Mouse (Mus musculus) CD8-positive naive resting alpha-beta T cell, adult 2 months (primary cell): ENCODE measurements around the gene Ubiad1.
A peak's percentile ranks its signal among the peaks of the same experiment; 100 is the strongest.

Experiments used
- DNase-seq, 2 experiments: peaks; one replicate each; pipeline ENCODE4 v3.0.0; 2022; ENCODE audit warnings: low read depth in 2 of 2, low spot score in 2 of 2

The Ubiad1 gene

GRCm38 (mm10) chr4:148453707-148454106 lies 9.1 kb upstream of the Ubiad1 start:
- DNase-seq, result no peak

DNA sequence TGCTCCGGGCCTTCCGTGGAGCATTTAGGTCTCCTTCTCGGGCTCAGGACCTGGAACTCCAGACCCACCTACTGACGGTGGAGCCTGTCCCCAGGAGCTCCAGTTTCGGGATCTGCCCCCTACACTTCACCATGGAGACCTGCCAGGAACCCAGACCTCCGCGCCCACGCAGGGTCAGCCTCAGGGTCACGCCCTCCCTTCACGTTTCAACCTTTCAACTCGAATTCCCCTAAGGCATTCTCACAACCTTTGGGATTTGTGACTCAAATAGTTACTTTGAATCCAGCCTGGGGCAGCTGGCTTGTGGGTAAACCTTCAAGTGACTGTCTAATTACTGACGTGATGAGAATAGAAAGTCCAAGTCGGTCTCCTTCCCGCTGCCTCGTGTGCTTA lies 4.3 kb upstream of the Ubiad1 start:
- DNase-seq, result no peak

- peak; percentile 89 to 90 for DNase-seq
Observed at GRCm38 (mm10) chr4:148448179-148448852, 3.7 kb upstream of the Ubiad1 start, which contains the start of gene Mtor. Gene Mtor (plus strand): TSS chr4:148448611.

- no peak for DNase-seq
Observed at GRCm38 (mm10) chr4:148442598-148442997, 2.0 kb downstream of the Ubiad1 start.

GRCm38 (mm10) chr4:148441931-148442330 lies 2.6 kb downstream of the Ubiad1 start:
- DNase-seq, result no peak

DNA sequence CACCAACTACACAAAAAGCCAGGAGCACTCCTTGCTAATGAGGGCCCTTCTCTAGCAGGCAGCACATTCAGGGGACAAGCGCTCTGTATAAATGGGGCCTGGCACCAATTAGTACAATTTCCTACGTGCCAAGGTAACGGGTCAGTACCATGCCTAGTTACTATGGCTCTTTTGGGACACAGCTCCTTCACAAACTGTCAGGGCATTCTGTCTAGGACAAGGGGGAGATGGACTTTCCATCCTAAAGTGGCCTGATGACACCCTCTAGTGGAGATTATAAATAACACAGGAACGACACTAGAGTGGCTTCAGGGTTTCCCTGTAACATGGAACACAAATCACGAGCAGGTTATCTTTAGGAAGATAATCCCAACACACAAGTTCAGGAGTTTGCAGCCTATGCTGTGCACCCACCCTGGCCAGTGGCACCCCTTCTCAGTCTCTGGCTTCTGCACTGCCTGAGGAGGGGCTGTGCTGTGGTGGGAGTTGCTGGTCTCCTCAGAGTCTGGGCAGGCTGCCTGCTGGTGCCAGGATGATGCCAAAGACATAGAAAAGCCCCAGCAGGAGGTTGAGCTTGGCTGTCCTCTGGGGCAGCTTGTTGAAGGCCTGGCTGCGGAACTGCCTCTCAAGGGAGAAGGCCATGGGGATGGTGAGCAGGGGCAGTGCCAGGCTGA lies 8.8 kb downstream of the Ubiad1 start:
- no peak for DNase-seq

- DNase-seq, result no peak
Observed at GRCm38 (mm10) chr4:148435106-148435505, 9.5 kb downstream of the Ubiad1 start.

- DNase-seq, result no peak
Observed at GRCm38 (mm10) chr4:148434554-148434953, 10.0 kb downstream of the Ubiad1 start.

GRCm38 (mm10) chr4:148433813-148434212 lies 10.8 kb downstream of the Ubiad1 start:
- DNase-seq, result no peak

- no peak for DNase-seq
Observed at GRCm38 (mm10) chr4:148433336-148433735, 11.2 kb downstream of the Ubiad1 start.

GRCm38 (mm10) chr4:148432488-148432887 lies 12.1 kb downstream of the Ubiad1 start:
- DNase-seq, result no peak

DNA sequence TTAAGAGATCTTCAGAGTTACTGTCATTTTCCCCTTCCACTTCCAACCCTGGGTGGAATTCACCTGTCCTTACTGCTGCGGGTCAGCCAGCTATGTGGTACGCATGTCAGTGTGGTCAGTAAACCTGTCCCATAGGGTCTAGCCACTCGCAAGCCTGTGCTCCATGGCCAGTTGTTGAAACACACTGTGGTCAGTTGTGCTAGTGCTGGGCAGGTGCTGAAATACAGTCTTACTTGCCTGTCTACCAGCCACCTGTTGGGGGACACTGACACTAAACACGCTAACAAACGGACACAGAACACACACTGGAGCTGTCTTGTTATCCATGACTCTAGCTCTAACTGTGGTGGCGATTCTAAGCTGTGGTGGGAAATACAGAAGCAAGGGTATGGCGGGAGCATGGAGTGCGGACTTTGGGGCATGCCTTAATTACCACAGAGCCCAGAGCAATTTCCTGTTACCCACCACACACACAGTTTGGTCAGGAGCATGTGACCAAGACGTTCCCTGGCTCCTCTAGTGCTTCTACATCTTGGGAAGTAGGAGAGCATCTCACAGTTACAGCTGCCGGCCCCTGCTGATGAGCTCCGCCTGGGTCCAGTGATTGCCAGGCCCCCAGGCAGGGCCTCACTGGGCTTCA lies 13.6 kb downstream of the Ubiad1 start:
- no peak for DNase-seq

DNA sequence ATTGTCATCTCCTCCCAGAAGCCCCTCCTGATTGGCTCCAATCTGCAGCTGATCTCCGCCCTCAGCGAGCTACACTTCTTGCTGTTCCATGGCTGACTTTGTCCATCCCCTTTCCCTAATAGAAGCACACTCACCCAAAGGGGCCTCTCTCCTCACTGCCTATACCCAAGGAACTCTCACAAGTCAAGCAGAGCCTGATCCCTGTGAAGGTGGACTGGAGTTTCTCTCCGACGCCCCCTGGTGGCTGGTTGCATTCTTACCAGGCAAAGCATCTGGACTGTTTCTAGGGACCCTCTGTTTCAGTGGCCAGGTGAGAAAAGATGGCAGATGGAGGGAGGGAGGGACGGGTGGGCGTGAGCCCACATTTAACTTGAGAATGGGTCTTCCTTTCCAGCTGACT lies 14.9 kb downstream of the Ubiad1 start:
- peak; percentile 34 to 60 for DNase-seq

DNA sequence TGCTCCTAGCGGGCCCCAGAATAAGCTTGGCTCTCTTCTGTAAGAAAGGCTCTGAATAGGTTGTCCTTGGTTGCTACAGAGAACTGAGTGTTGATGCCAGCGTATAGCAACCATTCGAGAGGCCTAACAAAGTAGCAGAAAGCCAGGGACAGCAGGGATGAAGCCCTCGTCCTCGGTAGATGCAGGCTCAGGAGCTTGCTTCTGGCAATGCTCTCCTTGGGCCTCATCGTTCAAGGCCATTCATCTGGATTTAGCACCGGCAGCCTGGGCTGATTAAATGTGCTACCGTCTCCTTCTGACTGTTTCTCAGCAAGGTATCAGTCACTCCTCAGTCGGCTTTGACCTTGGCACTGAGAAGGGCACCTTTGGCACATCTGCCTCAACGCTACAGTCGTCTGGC lies 15.4 kb downstream of the Ubiad1 start:
- no peak for DNase-seq

DNA sequence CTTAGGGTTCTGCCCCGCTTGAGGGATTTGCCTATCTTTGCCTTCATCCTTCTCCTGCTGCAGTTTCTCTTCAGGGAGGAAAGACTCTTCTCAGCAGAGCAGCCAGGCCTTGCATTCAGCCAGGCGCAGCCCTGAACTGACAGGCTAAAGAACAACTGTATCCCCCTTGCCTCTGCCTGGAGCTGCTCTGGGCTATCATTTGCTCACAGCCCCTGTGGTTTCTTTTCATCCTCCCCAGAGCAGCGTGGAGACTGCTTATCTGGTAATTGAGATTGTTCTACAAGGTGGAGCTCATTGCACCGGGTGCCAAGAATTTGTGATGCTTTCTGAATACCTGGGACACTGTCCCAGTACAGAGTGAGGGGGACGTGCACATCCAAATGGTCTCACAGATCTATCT lies 16.0 kb downstream of the Ubiad1 start:
- no peak for DNase-seq

- DNase-seq, result no peak
Observed at GRCm38 (mm10) chr4:148426950-148427850, 17.4 kb downstream of the Ubiad1 start.

DNA sequence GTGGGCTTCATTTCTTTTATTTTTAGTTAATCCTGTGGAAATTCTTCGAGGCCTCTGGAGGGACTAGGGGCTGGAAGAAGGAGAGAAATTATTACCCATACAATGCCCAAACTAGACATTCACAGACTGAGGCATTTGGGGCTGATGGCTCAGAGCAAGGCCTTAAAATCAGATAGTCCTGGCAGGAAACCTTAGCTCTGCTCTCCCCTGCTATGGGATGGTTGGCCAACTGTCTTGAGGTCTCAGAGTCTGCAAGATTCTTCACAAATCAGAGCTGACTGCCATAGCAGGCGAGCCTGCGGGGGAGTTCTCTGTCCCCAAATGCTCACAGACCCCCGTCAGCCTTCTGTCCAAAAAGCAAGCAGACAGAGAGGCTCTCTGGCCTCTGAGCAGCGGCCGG lies 27.0 kb downstream of the Ubiad1 start:
- DNase-seq, result no peak

DNA sequence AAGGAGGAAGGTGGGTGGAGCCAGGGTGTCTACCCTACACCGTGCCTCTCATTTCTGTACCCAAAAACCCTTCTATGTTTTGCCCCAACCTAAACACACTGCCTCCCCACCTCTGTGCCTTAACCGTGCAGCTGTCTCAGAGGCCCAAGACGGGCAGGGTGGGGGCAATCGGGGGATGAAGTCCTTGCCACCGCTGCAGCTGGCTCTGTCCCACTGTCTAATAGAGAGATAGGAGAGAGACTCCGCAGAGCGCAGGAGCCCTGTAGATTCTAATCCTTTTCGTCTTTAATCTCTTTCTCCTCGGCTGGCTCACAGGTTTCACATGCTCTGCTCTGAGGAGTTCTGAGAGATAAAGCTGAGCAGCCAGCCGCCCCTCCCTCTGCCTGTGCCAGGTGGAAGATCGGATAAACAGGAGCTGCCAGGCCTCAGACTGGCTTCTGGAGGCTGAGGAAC lies 27.5 kb downstream of the Ubiad1 start:
- DNase-seq, result no peak

GRCm38 (mm10) chr4:148415575-148415974 lies 29.0 kb downstream of the Ubiad1 start:
- DNase-seq, result no peak

GRCm38 (mm10) chr4:148408256-148408975 lies 36.2 kb downstream of the Ubiad1 start:
- no peak for DNase-seq
